Mouse (Mus musculus) liver (tissue): ENCODE measurements around the gene Pcmt1.
"Not testable (repeated sequence)": the region's sequence is repeated elsewhere in the genome, so short reads cannot be mapped to it uniquely, and the experiment has no call there.

Source experiments
- DNase-seq: peaks from one replicate; pipeline ENCODE4 v3.0.0-alpha.2; 2020; ENCODE audit warnings: mixed read lengths

Pcmt1 gene

DNA sequence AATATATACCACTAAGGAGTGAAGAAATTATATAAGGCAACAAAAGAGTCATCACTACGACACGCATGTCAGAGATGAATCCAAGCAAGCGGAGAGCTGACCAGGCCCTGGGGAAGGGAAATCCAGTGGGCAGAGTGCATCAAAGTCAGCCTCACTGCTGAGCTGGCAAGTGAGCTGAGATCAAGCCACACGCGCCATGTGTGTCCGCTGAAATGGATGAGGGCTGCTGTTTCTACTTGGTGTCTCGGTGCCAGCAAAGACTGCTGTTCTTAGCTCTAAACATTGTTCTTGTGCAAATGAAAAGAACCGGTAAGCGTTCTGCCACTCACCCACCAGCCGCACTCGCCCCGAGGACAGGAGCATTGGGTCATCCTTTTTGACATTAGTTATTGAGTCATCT lies 40.6 kb downstream of the Pcmt1 start:
- no peak for DNase-seq

DNA sequence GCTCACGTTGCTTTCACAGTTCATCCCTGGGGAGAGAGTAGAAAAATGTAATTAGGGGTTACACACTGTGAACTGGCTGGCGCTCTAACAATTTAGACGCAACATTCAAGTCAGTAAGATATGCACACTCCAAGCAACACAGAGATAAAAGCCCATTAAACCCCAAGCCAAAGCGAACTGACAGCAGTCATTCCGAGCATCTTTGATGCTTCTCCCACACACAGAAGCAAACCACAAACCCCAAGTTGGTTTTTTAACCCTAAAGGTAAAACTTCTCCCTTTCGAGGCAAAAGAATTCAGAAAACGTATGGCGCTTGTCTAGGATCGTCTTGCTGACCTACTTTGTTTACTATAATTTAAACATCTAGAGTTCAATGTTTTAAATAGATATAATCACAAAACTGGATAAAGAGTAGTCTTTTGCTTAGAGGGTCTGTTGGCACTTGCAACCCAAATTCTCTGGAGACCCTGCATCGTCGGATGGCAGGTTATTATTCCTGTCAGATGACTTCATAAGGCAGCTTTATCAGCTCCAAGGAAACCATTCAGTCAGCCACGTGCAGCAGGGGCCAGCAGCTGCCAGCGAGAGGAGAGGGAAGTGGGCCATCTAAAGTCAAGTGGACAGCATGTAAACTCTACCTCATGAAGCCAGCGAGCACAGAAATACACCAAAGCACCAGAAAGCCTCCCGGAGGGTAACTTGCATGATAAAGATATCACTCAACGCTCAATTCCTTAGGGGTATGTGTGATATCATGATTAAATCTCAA lies 49.8 kb downstream of the Pcmt1 start:
- no peak for DNase-seq

DNA sequence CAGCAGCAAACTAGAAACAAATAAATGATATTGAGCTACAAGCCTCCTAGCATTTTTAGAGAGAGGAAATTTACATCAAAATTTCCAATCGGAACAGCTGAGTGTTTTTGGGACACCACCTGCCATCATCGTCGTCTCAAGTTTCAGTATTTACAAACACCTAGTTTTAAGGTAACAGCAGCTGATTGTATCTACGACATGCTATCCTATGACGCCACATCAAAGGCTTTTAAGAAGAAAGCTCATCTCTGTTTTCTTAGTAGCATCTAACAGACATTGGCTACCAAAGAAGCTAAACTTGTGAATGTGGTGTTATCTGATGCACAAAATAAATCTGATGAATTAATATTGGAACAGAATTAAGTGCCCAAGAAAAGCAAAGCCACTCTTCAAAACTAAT lies 50.6 kb downstream of the Pcmt1 start:
- no peak for DNase-seq

DNA sequence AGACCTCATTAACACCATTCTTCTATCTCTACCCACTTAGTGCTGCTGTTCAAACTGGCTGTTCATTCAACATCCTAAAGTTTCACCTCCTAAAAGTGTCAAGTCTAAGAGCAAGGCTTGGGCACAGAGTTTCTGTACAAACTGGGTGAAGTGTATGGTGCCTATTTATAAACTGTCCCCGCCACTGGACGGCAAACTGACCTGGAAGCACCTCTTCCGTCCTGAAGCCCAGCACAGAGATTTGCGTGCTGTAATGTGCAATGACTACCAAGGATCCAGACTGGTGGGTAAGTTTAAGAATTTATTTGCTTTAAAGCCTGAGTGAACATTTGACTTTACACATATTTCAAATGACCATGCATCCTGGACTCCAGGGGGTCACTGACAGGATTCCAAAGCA lies 51.8 kb downstream of the Pcmt1 start:
- no peak for DNase-seq

DNA sequence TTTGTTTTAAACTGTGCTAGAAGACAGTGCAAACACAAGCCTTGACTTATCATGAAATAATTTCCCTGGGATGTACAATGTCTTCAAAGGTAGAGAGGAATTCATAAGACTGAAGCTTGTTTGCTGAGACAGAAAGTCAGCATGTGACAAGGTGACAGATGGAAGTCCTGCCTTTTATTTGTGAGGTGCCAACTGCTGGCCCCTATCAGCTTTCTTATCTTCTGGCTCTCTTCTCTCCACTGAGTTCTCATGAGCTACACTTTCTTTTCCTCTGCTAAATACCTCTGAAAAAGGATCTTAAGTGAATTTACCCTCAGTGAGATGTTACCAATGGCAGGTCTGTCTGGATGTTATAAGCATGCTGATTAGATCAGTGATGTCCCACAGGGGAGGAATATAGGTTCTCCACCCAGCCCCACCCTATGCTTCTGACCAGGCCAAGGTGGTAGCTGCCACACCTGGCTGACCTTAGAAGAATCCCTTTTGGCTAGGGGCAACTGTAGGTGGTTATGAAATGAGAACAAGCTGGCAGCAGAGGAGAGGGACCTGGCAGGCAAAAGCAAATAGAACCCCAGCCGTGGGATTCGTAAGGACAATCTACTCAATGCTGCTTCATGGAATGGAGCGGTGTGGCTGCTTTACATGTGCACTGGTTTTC lies 56.9 kb downstream of the Pcmt1 start:
- DNase-seq = no peak

DNA sequence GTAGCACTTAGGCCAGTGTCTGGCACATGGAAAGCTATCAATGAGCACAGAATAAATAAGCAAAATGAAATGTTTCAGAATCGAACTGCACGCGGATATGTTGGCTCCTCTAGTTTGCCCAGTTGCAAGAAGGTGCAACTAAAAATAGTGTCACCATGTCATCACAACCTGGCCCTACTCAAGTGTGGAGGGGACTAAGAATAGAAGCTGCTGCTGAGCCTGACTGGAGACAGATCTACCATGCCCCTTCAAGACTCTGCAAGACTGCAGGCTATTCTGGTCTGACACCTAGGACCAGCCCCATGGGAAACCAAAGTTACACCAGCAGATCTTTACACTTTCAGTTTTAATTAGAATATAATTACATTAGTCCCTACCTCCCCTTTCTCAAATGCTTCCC lies 58.6 kb downstream of the Pcmt1 start:
- DNase-seq = no peak

DNA sequence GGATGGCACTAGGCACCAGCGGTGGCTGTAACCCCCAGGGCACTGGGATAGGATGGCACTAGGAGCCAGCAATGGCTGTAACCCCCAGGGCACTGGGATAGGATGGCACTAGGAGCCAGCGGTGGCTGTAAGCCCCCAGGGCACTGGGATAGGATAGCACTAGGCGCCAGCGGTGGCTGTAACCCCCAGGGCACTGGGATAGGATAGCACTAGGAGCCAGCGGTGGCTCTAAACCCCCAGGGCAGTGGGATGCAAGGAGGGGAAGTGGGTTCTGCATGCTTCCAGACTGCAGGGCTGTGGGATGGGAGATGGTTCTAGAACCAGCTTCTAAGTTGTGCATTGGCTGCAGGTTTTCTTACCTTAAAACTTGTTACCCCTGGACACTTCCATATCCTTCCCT lies 60.2 kb downstream of the Pcmt1 start:
- DNase-seq = no peak

DNA sequence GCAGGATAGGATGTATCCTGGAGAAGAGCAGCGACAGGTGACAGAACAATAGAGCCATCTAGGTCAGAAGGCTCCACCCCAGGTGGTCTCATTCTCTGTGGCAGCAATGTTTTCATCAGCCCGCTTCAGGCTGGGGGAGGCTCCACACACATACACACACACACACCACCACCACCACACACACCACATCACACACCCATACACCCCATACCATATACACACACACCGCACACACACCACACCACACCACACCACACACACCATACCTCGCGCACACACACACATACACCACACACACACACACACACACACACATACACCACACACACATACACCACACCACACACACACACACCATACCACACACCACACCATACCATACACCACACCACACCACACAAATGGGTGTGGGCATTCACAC lies 61.1 kb downstream of the Pcmt1 start:
- no peak for DNase-seq

DNA sequence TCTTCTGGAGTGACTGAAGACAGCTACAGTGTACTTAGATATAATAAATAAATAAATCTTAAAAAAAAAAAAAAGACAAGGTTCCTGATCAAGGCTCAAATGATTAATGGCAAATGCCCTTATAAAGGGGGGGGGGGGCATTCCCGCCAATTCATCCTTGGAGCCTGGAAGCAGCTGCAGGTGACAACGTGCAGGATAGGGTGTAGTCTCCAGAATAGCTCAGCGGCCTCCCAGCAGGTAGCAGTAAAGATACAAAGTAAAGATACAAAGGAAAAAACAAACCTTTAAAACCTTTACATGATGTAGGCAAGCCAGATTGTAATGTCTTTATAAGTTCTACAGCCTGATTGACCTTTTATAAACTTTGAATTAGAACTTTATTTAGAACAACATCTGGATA lies 63.4 kb downstream of the Pcmt1 start:
- not testable (repeated sequence) for DNase-seq

DNA sequence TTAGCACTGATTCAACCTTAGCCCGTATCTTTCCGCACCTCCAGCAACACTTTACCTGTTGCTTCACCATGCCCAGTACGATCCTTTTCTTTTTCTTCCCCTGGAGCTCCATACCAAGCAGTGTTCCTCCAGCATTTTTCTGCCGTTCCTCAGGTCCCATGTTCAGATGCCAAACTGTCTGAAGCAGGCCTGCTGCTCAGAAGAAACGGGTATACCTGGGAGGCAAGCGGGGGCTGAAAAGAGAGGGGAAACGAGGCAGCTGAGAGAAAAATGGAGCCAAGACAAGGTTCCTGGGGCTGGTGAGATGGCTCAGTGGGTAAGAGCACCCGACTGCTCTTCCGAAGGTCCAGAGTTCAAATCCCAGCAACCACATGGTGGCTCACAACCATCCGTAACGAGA lies 63.8 kb downstream of the Pcmt1 start:
- not testable (repeated sequence) for DNase-seq

DNA sequence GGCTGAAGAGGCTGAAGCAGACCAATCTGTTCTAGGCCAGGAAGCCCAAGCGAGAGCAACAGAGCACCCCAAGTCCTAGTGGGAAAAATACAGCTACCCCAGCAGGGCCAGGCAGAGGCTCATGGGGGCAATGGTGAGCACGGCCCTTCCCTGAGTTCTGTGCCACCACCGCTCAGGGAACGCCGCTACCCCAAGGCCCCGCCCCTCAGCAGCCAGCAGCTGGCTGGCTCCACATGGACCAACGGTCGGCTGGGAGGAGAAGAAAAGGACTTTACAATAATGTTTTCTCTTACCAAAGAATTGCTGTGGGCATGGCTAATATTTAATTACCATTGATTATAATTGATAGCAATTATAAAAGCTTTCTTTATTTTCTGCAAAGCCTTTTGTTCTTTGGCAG lies 66.1 kb downstream of the Pcmt1 start:
- DNase-seq = no peak

DNA sequence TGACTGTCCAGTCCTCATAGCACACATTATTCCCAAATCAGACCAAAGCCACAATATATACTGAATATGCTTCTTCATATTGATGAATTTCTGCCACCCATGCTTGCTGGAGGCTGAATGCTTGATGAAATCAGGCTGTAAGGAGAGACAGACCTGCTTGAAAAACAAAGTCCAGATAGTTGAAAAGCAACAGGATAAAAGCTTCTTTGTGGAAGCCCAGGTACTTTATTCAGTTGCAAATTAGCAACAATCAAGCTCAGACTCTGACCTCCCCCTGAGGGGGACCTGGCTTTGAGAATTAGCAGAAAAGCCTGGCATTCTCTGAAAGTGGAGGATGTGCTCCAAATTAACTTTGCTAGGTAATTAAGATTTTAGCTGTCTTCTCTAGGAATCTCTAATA lies 68.7 kb downstream of the Pcmt1 start:
- not testable (repeated sequence) for DNase-seq

DNA sequence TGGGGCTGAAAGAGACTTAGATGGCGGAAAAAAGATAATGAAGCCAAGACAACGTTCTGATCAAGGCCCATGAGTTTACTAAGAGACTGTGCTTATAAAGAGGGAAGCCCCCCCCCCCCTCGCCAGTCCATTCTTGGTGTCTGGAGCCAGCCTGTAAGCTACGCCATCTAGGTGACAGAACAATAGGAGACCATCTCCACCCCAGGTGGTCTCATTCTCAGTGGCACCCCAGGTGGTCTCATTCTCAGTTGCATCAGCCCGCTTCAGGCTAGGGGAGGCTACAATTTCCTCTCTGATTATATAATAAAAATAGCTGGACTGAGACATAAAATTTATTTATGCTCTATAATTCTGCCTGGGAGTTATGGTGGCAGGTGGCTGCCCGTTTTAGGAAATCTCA lies 69.3 kb downstream of the Pcmt1 start:
- no peak for DNase-seq

DNA sequence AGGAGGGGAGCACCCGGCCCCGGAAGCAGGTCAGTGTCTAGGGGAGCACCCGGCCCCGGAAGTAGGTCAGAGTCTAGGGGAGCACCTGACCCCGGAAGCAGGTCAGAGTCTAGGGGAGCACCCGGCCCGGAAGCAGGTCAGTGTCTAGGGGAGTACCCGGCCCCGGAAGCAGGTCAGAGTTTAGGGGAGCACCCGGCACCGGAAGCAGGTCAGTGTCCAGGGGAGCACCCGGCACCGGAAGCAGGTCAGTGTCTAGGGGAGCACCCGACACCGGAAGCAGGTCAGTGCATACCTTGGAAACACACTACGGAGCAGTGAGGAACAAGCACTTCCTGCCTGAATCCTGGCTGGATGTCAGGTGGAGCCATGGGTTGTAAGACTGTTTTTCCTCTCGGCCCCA lies 72.3 kb downstream of the Pcmt1 start:
- no peak for DNase-seq

DNA sequence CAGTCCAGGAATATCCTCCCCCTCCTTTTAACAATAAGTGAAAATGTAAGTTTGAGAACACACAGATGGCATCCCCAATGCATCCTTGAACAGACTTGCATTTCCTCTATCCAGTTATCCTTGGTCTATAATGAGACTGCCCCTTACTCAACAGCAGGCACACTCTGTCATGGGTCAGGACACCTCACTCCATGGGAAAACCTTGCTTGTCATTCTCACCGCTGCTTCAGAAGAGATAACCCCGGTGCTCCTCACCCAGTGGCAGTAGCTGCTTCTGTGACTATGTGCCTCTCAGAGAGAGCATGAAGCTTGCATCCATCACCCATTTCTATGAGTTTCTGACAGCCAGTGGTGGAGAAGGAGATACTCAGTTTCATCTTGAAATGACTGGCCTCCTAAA lies 74.5 kb downstream of the Pcmt1 start:
- no peak for DNase-seq

DNA sequence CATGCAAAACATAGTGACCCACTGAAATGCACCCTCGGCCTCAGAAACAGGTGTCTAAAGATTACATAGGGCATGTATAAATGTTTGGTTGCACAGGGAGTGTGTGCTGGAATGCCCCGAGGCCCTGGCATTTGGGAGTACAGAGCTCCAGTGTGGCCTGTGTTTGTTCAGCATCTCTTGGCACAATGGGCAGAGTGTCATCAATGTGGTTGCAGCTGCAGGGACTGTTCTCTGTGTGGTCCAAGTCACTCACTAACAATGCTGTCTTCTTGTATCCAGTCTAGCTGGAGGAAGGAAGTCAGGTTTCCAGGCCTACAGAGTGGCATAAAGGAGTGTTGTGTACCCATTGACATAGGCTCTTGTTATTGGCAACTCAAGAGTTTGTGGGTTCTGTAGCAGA lies 75.8 kb downstream of the Pcmt1 start:
- no peak for DNase-seq

DNA sequence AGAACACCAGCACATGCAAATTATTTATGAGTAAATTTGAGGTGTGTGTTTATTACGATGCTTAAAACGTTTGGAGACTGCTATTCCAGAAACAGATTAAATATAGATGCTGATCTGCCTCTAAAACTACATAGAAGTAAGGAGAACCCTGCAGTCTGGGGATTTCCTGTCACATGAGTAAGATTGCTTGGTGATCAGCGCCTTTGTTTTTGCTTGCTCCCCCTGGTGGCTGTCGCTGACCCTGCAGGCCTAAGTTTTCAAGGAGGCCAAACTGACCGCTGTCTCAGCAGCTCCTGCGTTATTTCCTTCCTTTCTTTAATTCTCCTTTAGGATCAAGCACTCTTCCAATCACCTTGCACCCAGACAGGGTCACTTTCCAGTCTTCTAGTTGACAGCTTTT lies 80.3 kb downstream of the Pcmt1 start:
- DNase-seq = peak; percentile 66

DNA sequence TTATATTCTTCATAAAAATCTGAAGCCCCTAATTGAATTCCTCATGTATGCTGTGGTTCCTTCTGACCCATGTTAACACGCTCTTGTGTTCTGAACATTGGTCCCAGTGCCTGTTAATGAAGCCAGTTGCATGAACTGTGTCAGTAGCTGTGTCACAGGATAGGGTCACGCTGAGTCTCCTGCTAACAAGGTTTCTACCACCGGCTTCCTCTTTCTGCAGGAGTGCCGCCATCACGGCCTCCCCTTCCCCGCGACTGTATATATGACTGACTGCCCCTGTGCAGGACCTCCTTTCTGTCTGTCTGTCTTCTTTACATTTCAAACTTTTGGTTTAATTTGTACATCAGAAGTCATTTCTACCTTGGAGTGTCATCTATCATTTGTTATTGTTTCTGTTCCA lies 82.8 kb downstream of the Pcmt1 start:
- DNase-seq = no peak

DNA sequence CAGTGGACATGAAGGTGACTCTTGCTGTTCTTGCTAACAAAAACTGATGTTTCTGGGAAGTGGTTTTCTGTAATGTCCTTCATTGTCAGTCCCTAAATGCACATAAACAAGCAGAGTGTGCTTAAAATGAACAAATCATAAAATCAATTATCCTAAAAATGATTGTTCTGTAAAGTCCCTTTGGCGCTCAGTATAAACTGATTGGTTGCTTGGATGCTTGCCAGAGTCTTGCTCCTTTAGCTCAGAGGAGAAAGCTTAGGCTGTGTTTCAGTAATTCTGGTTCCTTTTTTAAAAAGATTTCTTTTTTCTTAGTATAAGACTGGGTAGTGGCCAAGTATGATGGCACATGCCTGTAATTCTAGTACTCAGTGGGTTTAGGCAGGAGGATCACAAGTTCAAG lies 84.7 kb downstream of the Pcmt1 start:
- no peak for DNase-seq

DNA sequence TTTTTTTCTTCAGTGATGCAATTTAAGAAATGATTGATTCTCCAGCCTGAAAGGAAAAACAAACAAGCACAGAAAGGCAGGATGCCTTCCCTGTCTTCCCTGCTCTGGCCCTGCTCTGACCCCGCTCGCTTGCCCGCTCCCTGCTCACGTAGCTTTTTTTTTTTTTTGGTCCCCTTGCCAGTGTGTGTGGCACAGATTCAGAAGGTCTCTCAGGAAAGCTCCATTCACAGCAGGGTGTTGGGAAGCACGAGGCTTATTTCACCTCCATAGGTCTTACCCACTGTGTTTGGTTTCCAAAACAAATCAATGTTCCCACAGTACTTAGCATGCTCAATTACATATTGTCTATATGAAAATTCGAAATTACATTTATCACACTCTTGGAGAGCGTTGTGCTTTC lies 86.1 kb downstream of the Pcmt1 start:
- no peak for DNase-seq

DNA sequence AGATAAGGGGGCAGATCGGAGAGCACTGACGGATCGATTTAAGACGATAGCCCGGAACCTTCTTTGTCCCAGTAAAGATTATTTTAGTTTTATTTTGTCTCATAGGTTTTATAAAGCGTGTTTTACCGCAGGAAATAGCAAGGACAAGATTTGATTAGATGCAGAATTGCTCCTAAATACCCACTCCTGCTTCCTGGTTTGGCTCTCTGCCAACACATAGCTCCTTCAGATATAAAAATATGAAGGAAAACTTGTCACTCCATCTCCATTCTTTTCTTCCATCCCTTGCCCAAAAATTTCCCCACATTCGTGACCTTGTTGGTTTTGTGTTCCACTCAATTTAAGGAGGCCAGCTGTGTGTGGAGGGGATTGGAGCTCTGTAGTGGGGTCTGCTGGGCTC lies 90.1 kb downstream of the Pcmt1 start:
- DNase-seq = no peak

DNA sequence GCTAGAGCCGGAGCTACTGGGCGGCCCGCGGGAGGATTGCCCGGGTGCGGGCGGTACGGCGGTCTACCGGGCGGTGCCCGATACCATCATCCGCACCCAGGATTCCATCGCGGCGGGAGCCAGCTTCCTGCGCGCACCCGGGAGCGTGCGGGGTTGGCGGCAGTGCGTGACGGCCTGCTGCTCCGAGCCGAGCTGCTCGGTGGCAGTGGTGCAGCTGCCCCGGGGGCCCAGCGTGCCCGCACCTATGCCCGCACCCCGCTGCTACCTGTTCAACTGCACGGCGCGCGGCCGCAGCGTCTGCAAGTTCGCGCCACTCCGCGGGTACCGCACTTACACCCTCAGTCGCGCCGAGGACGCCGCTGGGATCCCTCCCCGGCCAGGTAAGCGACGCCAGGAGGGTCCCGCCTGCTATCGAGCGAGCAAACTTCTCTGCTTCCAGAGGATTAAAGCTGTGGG lies 90.7 kb downstream of the Pcmt1 start:
- no peak for DNase-seq

DNA sequence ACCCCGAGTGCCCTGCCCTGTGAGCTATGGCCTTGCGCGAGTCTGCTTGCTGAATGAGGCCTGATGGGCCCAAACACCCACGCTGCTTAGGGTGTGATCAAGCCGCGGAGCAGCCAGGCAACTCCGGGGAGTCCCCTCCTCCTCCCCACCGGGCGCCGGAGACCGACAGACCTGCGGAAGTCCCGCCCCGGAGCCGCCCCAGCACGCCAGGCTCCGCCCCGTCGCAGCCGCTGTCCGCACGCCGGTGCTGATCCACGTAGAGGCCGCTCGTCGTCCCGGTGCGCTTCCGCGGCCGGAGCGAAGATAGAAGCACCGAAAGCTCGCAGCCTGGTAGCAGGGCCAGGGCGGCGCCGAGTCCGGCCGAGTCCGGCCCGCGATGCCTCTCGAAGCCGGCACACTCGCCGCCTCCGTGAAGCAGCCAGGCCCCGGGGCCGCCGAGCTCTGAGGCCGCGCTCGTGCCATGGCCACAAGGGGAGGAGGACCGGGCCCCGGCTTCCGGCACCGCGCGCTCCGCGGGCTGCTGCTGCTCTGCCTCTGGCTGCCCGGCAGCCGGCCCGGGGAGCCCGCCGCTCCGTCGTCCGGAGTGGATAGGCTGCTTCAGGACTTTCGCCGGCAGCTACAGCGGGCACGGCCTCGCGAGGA lies 91.2 kb downstream of the Pcmt1 start, which contains the start of gene Lrp11:
TSS of gene Lrp11 (plus strand) at position 209 of the 642 bp plus-strand sequence.
- DNase-seq = peak; percentile 89

DNA sequence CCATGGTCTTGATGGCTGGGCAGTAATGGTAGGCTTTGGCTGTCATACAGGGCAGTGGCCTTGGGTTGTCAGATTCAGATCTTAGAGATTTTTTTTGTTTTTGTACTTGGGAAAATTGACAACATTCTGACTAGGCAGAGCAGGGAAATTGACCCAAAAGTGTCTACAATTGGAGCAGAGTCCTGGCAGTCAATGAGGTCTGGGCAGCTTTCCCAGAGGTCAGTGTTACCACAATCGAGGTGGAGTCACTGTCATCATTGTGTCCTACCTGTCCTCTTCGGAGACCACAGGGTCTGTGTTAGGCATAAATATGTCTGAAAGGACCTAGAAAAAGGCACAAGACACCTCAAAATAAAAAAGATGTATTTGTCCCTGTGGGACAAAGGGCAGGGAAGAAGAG lies 94.2 kb downstream of the Pcmt1 start:
- no peak for DNase-seq
